Mouse (Mus musculus) c-Kit-positive CD71-positive TER-119-positive erythroid progenitor cells, embryonic 14.5 days (primary cell): Measurements from ENCODE around the gene Ccdc113.
"Not testable (repeated sequence)": the region's sequence is repeated elsewhere in the genome, so short reads cannot be mapped to it uniquely, and the experiment has no call there.

Experiments used
- DNase-seq: peaks from one replicate; pipeline ENCODE4 v3.0.0-alpha.2; 2013; ENCODE audit warnings: low spot score

Ccdc113 gene

DNA sequence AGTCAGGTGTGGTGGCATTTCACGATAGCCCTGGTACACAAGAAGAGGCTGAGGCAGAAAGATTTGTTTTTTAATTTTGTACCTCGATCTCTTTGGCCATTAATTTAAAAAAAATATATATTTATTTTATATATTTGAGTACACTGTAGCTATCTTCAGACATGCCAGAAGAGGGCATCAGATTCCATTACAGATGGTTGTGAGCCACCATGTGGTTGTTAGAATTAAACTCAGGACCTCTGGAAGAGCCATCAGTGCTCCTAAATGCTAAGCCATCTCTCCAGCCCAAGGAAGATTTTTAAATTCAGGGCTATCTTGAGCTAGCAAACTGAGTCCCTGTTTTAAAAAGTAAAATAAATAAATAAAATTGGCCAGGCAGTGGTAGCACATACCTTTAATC is 68.3 kb downstream of the Ccdc113 start:
- DNase-seq, result no peak

DNA sequence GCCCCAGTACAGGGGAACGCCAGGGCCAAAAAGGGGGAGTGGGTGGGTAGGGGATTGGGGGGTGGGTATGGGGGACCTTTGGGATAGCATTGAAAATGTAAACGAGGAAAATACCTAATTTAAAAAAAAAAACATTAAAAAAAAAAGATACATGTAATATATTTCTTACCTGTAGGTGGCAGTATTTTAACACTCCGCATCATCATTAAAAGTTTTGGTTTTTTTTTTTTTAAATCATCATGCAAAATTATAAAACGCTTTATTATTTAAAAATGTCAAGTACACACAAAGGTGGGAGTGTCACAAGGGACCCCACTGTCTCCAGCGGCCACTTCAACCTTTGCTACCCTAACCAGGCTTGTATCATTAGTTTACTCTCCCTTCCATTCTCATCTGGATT is 72.6 kb downstream of the Ccdc113 start:
- not testable (repeated sequence) for DNase-seq

DNA sequence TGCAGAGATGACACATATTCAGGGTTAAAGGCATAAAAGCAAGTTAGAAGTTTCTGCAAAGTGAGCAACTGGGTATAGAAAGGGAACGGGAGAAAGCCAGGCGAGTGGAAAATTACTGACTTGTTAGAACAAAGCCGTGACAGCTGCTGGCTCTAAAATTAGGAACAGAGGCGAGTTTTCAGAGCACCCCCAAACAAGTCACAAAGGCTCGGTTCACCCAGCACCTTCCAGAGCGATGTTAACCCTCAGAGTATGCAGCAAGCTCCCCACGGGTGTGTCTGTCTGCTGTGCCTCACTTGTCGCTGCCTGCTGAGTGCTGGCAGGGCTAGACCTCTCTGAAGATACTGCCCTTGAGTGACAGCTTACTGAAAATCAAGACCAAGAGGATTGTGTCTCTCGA is 73.3 kb downstream of the Ccdc113 start:
- DNase-seq, result no peak
